Mouse (Mus musculus): ENCODE data around the gene Enho. TPM values are rescaled to one million over a fixed set of nuclear protein-coding genes. Genes with fewer than 3 reads are reported as not detected.

Gene Enho
- polyA plus RNA-seq, 1 experiment from 2014 or later = 14.8 TPM

GRCm38 (mm10) chr4:41681176-41681575, 41.1 kb upstream of the Enho start:
- Histone ChIP-seq H3K4me3 (ENCODE audit: low read depth, low read length) (no peak overlapping the region), H3K36me3 (ENCODE audit: control insufficient read depth, insufficient read depth, low read length) (no peaks in the 10 kb centered on the region), H3K9me3 (ENCODE audit: control insufficient read depth, low read length) (no peaks in the 10 kb centered on the region), H3K27me3 (replicated peaks; ENCODE audit: control insufficient read depth, insufficient read depth, low read length) (0 out of 2 replicates have a peak, but pooled peaks cover 3% of the 10 kb centered on the region), H3K27ac (ENCODE audit: low read depth) (no peak overlapping the region), H3K4me1 (replicated peaks; ENCODE audit: control insufficient read depth, insufficient read depth, low read length) (peaks cover 46% of the 10 kb centered on the region), H3K4me2 (ENCODE audit: low read length) (no peak overlapping the region), H3K9ac (ENCODE audit: low read length) (no peak overlapping the region)
- WGBS = 61% methylated on average over 4 of the region's 4 CpGs
- DNase-seq (ENCODE audit: low spot score) (no peak), ATAC-seq (replicated peaks; ENCODE audit: low FRiP score, low TSS enrichment, low read depth) (no peak)

GRCm38 (mm10) chr4:41679291-41679690, 39.2 kb upstream of the Enho start:
- no peak overlapping the region for H3K9ac ChIP-seq (ENCODE audit: low read length)
- no peak overlapping the region for H3K27ac ChIP-seq (ENCODE audit: low read depth)
- peaks cover 46% of the 10 kb centered on the region for H3K4me1 ChIP-seq (replicated peaks; ENCODE audit: control insufficient read depth, insufficient read depth, low read length)
- no peak for DNase-seq (ENCODE audit: low spot score)
- no peak overlapping the region for H3K4me2 ChIP-seq (ENCODE audit: low read length)
- 17% methylated on average over 2 of the region's 2 CpGs for WGBS
- H3K36me3 ChIP-seq (ENCODE audit: control insufficient read depth, insufficient read depth, low read length) = no peaks in the 10 kb centered on the region
- no peak for ATAC-seq (replicated peaks; ENCODE audit: low FRiP score, low TSS enrichment, low read depth)
- no peak overlapping the region for H3K4me3 ChIP-seq (ENCODE audit: low read depth, low read length)
- H3K27me3 ChIP-seq (replicated peaks; ENCODE audit: control insufficient read depth, insufficient read depth, low read length) = 0 out of 2 replicates have a peak, but pooled peaks cover 3% of the 10 kb centered on the region
- H3K9me3 ChIP-seq (ENCODE audit: control insufficient read depth, low read length) = no peaks in the 10 kb centered on the region

GRCm38 (mm10) chr4:41678863-41679262, 38.7 kb upstream of the Enho start:
- DNase-seq (ENCODE audit: low spot score) = no peak
- Histone ChIP-seq H3K36me3 (ENCODE audit: control insufficient read depth, insufficient read depth, low read length) (no peaks in the 10 kb centered on the region), H3K4me3 (ENCODE audit: low read depth, low read length) (no peak overlapping the region), H3K27me3 (replicated peaks; ENCODE audit: control insufficient read depth, insufficient read depth, low read length) (0 out of 2 replicates have a peak, but pooled peaks cover 3% of the 10 kb centered on the region), H3K9ac (ENCODE audit: low read length) (no peak overlapping the region), H3K4me1 (replicated peaks; ENCODE audit: control insufficient read depth, insufficient read depth, low read length) (peaks cover 46% of the 10 kb centered on the region), H3K9me3 (ENCODE audit: control insufficient read depth, low read length) (no peaks in the 10 kb centered on the region), H3K4me2 (ENCODE audit: low read length) (no peak overlapping the region), H3K27ac (ENCODE audit: low read depth) (no peak overlapping the region)
- WGBS = 70% methylated on average over 6 of the region's 6 CpGs
- ATAC-seq (replicated peaks; ENCODE audit: low FRiP score, low TSS enrichment, low read depth) = no peak

- ATAC-seq (replicated peaks; ENCODE audit: low FRiP score, low TSS enrichment, low read depth) (no peak; the same call in 1 of the 2 replicates), DNase-seq (ENCODE audit: low spot score) (no peak)
- no peak overlapping the region for H3K4me3 ChIP-seq (ENCODE audit: low read depth, low read length)
- H3K36me3 ChIP-seq (ENCODE audit: control insufficient read depth, insufficient read depth, low read length) = no peaks in the 10 kb centered on the region
- H3K9ac ChIP-seq (ENCODE audit: low read length) = no peak overlapping the region
- WGBS = 44% methylated on average over 13 of the region's 13 CpGs
- H3K9me3 ChIP-seq (ENCODE audit: control insufficient read depth, low read length) = no peaks in the 10 kb centered on the region
- peaks cover 47% of the 10 kb centered on the region for H3K4me1 ChIP-seq (replicated peaks; ENCODE audit: control insufficient read depth, insufficient read depth, low read length)
- H3K27me3 ChIP-seq (replicated peaks; ENCODE audit: control insufficient read depth, insufficient read depth, low read length) = 0 out of 2 replicates have a peak, but pooled peaks cover 3% of the 10 kb centered on the region
- no peak overlapping the region for H3K4me2 ChIP-seq (ENCODE audit: low read length)
- H3K27ac ChIP-seq (ENCODE audit: low read depth) = no peak overlapping the region
Measured at GRCm38 (mm10) chr4:41677006-41677629, 37.0 kb upstream of the Enho start.

- H3K9me3 ChIP-seq (ENCODE audit: control insufficient read depth, low read length) = no peaks in the 10 kb centered on the region
- no peak overlapping the region for H3K4me2 ChIP-seq (ENCODE audit: low read length)
- no peak overlapping the region for H3K4me3 ChIP-seq (ENCODE audit: low read depth, low read length)
- no peaks in the 10 kb centered on the region for H3K36me3 ChIP-seq (ENCODE audit: control insufficient read depth, insufficient read depth, low read length)
- DNase-seq (ENCODE audit: low spot score) (no peak), ATAC-seq (replicated peaks; ENCODE audit: low FRiP score, low TSS enrichment, low read depth) (no peak)
- H3K27ac ChIP-seq (ENCODE audit: low read depth) = no peak overlapping the region
- H3K4me1 ChIP-seq (replicated peaks; ENCODE audit: control insufficient read depth, insufficient read depth, low read length) = peaks cover 51% of the 10 kb centered on the region
- H3K9ac ChIP-seq (ENCODE audit: low read length) = no peak overlapping the region
- 0 out of 2 replicates have a peak, but pooled peaks cover 3% of the 10 kb centered on the region for H3K27me3 ChIP-seq (replicated peaks; ENCODE audit: control insufficient read depth, insufficient read depth, low read length)
- WGBS = 47% methylated on average over 17 of the region's 17 CpGs
Measured at GRCm38 (mm10) chr4:41676248-41677005, 36.3 kb upstream of the Enho start.

- Histone ChIP-seq H3K9me3 (ENCODE audit: control insufficient read depth, low read length) (no peaks in the 10 kb centered on the region), H3K9ac (ENCODE audit: low read length) (no peak overlapping the region), H3K27ac (ENCODE audit: low read depth) (no peak overlapping the region), H3K4me3 (ENCODE audit: low read depth, low read length) (no peak overlapping the region), H3K27me3 (replicated peaks; ENCODE audit: control insufficient read depth, insufficient read depth, low read length) (0 out of 2 replicates have a peak, but pooled peaks cover 3% of the 10 kb centered on the region), H3K4me1 (replicated peaks; ENCODE audit: control insufficient read depth, insufficient read depth, low read length) (peaks cover 33% of the 10 kb centered on the region), H3K36me3 (ENCODE audit: control insufficient read depth, insufficient read depth, low read length) (no peaks in the 10 kb centered on the region), H3K4me2 (ENCODE audit: low read length) (no peak overlapping the region)
- ATAC-seq (replicated peaks; ENCODE audit: low FRiP score, low TSS enrichment, low read depth) (no peak), DNase-seq (ENCODE audit: low spot score) (no peak)
- 70% methylated on average over 19 of the region's 19 CpGs for WGBS
Measured at GRCm38 (mm10) chr4:41673186-41673585, 33.1 kb upstream of the Enho start.

GRCm38 (mm10) chr4:41672522-41672963, 32.4 kb upstream of the Enho start:
- 41% methylated on average over 8 of the region's 8 CpGs for WGBS
- DNase-seq (ENCODE audit: low spot score) (no peak), ATAC-seq (replicated peaks; ENCODE audit: low FRiP score, low TSS enrichment, low read depth) (no peak)

GRCm38 (mm10) chr4:41671963-41672480, 31.9 kb upstream of the Enho start:
- H3K36me3 ChIP-seq (ENCODE audit: control insufficient read depth, insufficient read depth, low read length) = no peaks in the 10 kb centered on the region
- WGBS = 14% methylated on average over 8 of the region's 8 CpGs
- H3K9ac ChIP-seq (ENCODE audit: low read length) = no peak overlapping the region
- H3K4me3 ChIP-seq (ENCODE audit: low read depth, low read length) = no peak overlapping the region
- no peak; the same call in 1 of the 2 replicates for ATAC-seq (replicated peaks; ENCODE audit: low FRiP score, low TSS enrichment, low read depth)
- DNase-seq (ENCODE audit: low spot score) = no peak
- H3K4me1 ChIP-seq (replicated peaks; ENCODE audit: control insufficient read depth, insufficient read depth, low read length) = peaks cover 27% of the 10 kb centered on the region
- H3K4me2 ChIP-seq (ENCODE audit: low read length) = no peak overlapping the region
- H3K27ac ChIP-seq (ENCODE audit: low read depth) = 0 out of 2 replicates have a peak overlapping the region, but pooled peaks have one; percentile 16
- 0 out of 2 replicates have a peak, but pooled peaks cover 2% of the 10 kb centered on the region for H3K27me3 ChIP-seq (replicated peaks; ENCODE audit: control insufficient read depth, insufficient read depth, low read length)
- no peaks in the 10 kb centered on the region for H3K9me3 ChIP-seq (ENCODE audit: control insufficient read depth, low read length)

More at GRCm38 (mm10) chr4:41672522-41672963, 32.4 kb upstream of the Enho start:
- no peak overlapping the region for H3K27ac ChIP-seq (ENCODE audit: low read depth)
- H3K4me3 ChIP-seq (ENCODE audit: low read depth, low read length) = no peak overlapping the region
- peaks cover 32% of the 10 kb centered on the region for H3K4me1 ChIP-seq (replicated peaks; ENCODE audit: control insufficient read depth, insufficient read depth, low read length)
- no peaks in the 10 kb centered on the region for H3K36me3 ChIP-seq (ENCODE audit: control insufficient read depth, insufficient read depth, low read length)
- H3K4me2 ChIP-seq (ENCODE audit: low read length) = no peak overlapping the region
- no peak overlapping the region for H3K9ac ChIP-seq (ENCODE audit: low read length)
- H3K9me3 ChIP-seq (ENCODE audit: control insufficient read depth, low read length) = no peaks in the 10 kb centered on the region
- H3K27me3 ChIP-seq (replicated peaks; ENCODE audit: control insufficient read depth, insufficient read depth, low read length) = 0 out of 2 replicates have a peak, but pooled peaks cover 3% of the 10 kb centered on the region

Measured in intestine, embryonic 14.5 days (tissue).